Mouse (Mus musculus): ENCODE data around the gene Tlx1.

DNA sequence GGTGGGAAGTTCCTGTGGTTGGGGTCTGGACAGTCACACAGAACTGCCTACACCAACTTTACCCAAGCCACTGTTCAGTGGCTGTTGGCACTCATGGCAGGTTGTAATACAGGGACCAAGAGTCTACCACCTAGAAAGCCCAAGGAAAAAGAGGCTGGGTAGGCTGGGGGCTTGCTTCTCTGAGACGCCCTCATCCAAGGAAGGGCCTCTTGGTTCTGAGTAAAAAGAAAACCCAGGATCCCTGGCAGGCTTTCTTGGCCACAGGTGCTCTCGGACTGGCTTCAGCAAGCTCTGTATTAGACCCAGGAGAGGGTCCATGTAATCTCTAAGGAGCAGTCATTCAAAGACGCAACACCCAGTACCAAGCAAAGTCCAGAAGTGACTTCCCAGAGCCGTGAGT, 7.7 kb downstream of the Tlx1 start:
- TF ChIP-seq POLR2A (IDR thresholded peaks at IDR 0.05; ENCODE audit: extremely low read depth, insufficient read depth, low read length): no peak
- no peak for TF ChIP-seq CTCF (IDR thresholded peaks at IDR 0.05; ENCODE audit: low read depth, low read length)
